Mouse (Mus musculus): ENCODE measurements around the gene Olfr1221. TPM values are rescaled to one million over a fixed set of nuclear protein-coding genes. Genes with fewer than 3 reads are reported as not detected.

Gene Olfr1221
- polyA plus RNA-seq, 1 experiment from 2014 or later = not detected

GRCm38 (mm10) chr2:89081487-89081886 is 35.6 kb downstream of the Olfr1221 start:
- Histone ChIP-seq H3K27me3 (ENCODE audit: control insufficient read depth, insufficient read depth, low read length) (no peaks in the 10 kb centered on the region), H3K36me3 (ENCODE audit: control insufficient read depth, insufficient read depth, low read length) (no peaks in the 10 kb centered on the region), H3K4me3 (ENCODE audit: low read depth, low read length) (no peak overlapping the region), H3K9ac (ENCODE audit: low read depth, low read length) (no peak overlapping the region), H3K4me2 (replicated peaks; ENCODE audit: low read depth, low read length) (no peak overlapping the region), H3K27ac (ENCODE audit: low read depth, low read length) (no peak overlapping the region), H3K4me1 (replicated peaks; ENCODE audit: control insufficient read depth, insufficient read depth, low read length) (no peaks in the 10 kb centered on the region), H3K9me3 (ENCODE audit: control insufficient read depth, low read length) (no peaks in the 10 kb centered on the region)
- DNase-seq (ENCODE audit: low spot score) (no peak), ATAC-seq (ENCODE audit: low FRiP score) (no peak)

DNA sequence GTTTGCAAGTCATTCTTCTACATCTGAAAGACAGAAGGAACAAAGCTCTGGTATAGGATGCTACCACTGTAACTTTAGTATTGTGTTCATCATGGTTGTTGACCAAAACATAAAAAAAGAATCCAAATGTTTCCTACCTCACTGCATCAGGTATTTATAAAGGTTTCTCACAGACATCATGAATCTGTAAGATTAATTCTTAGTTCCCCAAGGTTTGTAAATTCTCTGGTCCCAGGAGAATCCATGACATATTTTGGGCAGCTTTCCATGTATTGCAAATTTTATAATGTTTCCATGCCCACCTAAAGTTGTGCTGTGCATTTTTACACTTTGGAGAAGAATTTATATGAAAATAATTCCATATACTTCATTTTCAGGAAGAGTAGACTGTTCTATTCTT is 56.0 kb downstream of the Olfr1221 start, which contains the start of gene Olfr1218:
TSS of gene Olfr1218 (minus strand) at position 101 of the 400 bp plus-strand sequence.
- H3K9me3 ChIP-seq (ENCODE audit: control insufficient read depth, low read length) = no peaks in the 10 kb centered on the region
- H3K27me3 ChIP-seq (ENCODE audit: control insufficient read depth, insufficient read depth, low read length) = no peaks in the 10 kb centered on the region
- H3K36me3 ChIP-seq (ENCODE audit: control insufficient read depth, insufficient read depth, low read length) = no peaks in the 10 kb centered on the region
- H3K4me2 ChIP-seq (replicated peaks; ENCODE audit: low read depth, low read length) = no peak within 1 kb of the TSS
- H3K27ac ChIP-seq (ENCODE audit: low read depth, low read length) = no peak within 1 kb of the TSS
- H3K9ac ChIP-seq (ENCODE audit: low read depth, low read length) = no peak within 1 kb of the TSS
- no peak for DNase-seq (ENCODE audit: low spot score)
- H3K4me3 ChIP-seq (ENCODE audit: low read depth, low read length) = no peak within 1 kb of the TSS
- no peak for ATAC-seq (ENCODE audit: low FRiP score)
- H3K4me1 ChIP-seq (replicated peaks; ENCODE audit: control insufficient read depth, insufficient read depth, low read length) = no peaks in the 10 kb centered on the region

Other genes with a start within 250 kb of the Olfr1221 start
- not detected in 2 replicates for gene Olfr1208, start 215.0 kb downstream of the Olfr1221 start, polyA plus RNA-seq (2014; fragmentation: Nextera tagmentation; extraction: Ambion mirVana)
- gene Olfr1209, start 202.1 kb downstream of the Olfr1221 start, polyA plus RNA-seq (2014; fragmentation: Nextera tagmentation; extraction: Ambion mirVana) = not detected in 2 replicates
- not detected in 2 replicates for gene Olfr1211, start 179.2 kb downstream of the Olfr1221 start, polyA plus RNA-seq (2014; fragmentation: Nextera tagmentation; extraction: Ambion mirVana)
- gene Olfr1212, start 163.3 kb downstream of the Olfr1221 start, polyA plus RNA-seq (2014; fragmentation: Nextera tagmentation; extraction: Ambion mirVana) = not detected in 2 replicates
- gene Gm13762, start 137.0 kb downstream of the Olfr1221 start, polyA plus RNA-seq (2014; fragmentation: Nextera tagmentation; extraction: Ambion mirVana) = not detected in 2 replicates
- gene Olfr1214, start 124.6 kb downstream of the Olfr1221 start, polyA plus RNA-seq (2014; fragmentation: Nextera tagmentation; extraction: Ambion mirVana) = not detected in 2 replicates
- gene Olfr1215, start 110.3 kb downstream of the Olfr1221 start, polyA plus RNA-seq (2014; fragmentation: Nextera tagmentation; extraction: Ambion mirVana) = not detected in 2 replicates
- not detected in 2 replicates for gene Olfr1216, start 98.9 kb downstream of the Olfr1221 start, polyA plus RNA-seq (2014; fragmentation: Nextera tagmentation; extraction: Ambion mirVana)
- gene Olfr1217, start 85.2 kb downstream of the Olfr1221 start, polyA plus RNA-seq (2014; fragmentation: Nextera tagmentation; extraction: Ambion mirVana) = not detected in 2 replicates
- gene Olfr1218, start 56.1 kb downstream of the Olfr1221 start, polyA plus RNA-seq (2014; fragmentation: Nextera tagmentation; extraction: Ambion mirVana) = not detected in 2 replicates
- gene Olfr1219, start 33.8 kb downstream of the Olfr1221 start, polyA plus RNA-seq (2014; fragmentation: Nextera tagmentation; extraction: Ambion mirVana) = not detected in 2 replicates
- gene Olfr1220, start 10.4 kb downstream of the Olfr1221 start, polyA plus RNA-seq (2014; fragmentation: Nextera tagmentation; extraction: Ambion mirVana) = not detected in 2 replicates
- gene Olfr1222, start 15.8 kb upstream of the Olfr1221 start, polyA plus RNA-seq (2014; fragmentation: Nextera tagmentation; extraction: Ambion mirVana) = not detected in 2 replicates
- not detected in 2 replicates for gene Olfr1223, start 34.3 kb upstream of the Olfr1221 start, polyA plus RNA-seq (2014; fragmentation: Nextera tagmentation; extraction: Ambion mirVana)
- not detected in 2 replicates for gene Olfr1224-ps1, start 46.8 kb upstream of the Olfr1221 start, polyA plus RNA-seq (2014; fragmentation: Nextera tagmentation; extraction: Ambion mirVana)
- gene Olfr1225, start 57.4 kb upstream of the Olfr1221 start, polyA plus RNA-seq (2014; fragmentation: Nextera tagmentation; extraction: Ambion mirVana) = not detected in 2 replicates
- gene Olfr1226, start 82.8 kb upstream of the Olfr1221 start, polyA plus RNA-seq (2014; fragmentation: Nextera tagmentation; extraction: Ambion mirVana) = not detected in 2 replicates
- not detected in 2 replicates for gene Olfr1228, start 136.8 kb upstream of the Olfr1221 start, polyA plus RNA-seq (2014; fragmentation: Nextera tagmentation; extraction: Ambion mirVana)
- not detected in 2 replicates for gene Olfr1229, start 170.7 kb upstream of the Olfr1221 start, polyA plus RNA-seq (2014; fragmentation: Nextera tagmentation; extraction: Ambion mirVana)
- gene Olfr1230, start 180.0 kb upstream of the Olfr1221 start, polyA plus RNA-seq (2014; fragmentation: Nextera tagmentation; extraction: Ambion mirVana) = not detected in 2 replicates
- gene Olfr1231, start 189.8 kb upstream of the Olfr1221 start, polyA plus RNA-seq (2014; fragmentation: Nextera tagmentation; extraction: Ambion mirVana) = not detected in 2 replicates
- gene Olfr1232, start 212.4 kb upstream of the Olfr1221 start, polyA plus RNA-seq (2014; fragmentation: Nextera tagmentation; extraction: Ambion mirVana) = not detected in 2 replicates
- not detected in 2 replicates for gene Olfr1233, start 225.1 kb upstream of the Olfr1221 start, polyA plus RNA-seq (2014; fragmentation: Nextera tagmentation; extraction: Ambion mirVana)
- gene Olfr1234, start 247.6 kb upstream of the Olfr1221 start, polyA plus RNA-seq (2014; fragmentation: Nextera tagmentation; extraction: Ambion mirVana) = not detected in 2 replicates

Data from hindbrain, embryonic 11.5 days (tissue).